Mouse (Mus musculus): ENCODE data around the gene Rhebl1. TPM values are rescaled to one million over a fixed set of nuclear protein-coding genes. Genes with fewer than 3 reads are reported as not detected.

Rhebl1 gene
- polyA plus RNA-seq, 1 experiment from 2014 or later: 17.0 TPM

GRCm38 (mm10) chr15:98868346-98869063, 25.8 kb downstream of the Rhebl1 start:
- H3K9me3 ChIP-seq (replicated peaks; ENCODE audit: control insufficient read depth, low read length): no peaks in the 10 kb centered on the region
- ATAC-seq (replicated peaks; ENCODE audit: insufficient number of reproducible peaks, low FRiP score, low TSS enrichment, low read depth): no peak
- peaks cover 14% of the 10 kb centered on the region for H3K4me1 ChIP-seq (ENCODE audit: control insufficient read depth, insufficient read depth, low read length)
- no peak overlapping the region for H3K27ac ChIP-seq (replicated peaks; ENCODE audit: low read depth, low read length)
- peaks cover 19% of the 10 kb centered on the region for H3K36me3 ChIP-seq (replicated peaks; ENCODE audit: control insufficient read depth, insufficient read depth, low read depth, low read length)
- 49% methylated on average over 11 of the region's 11 CpGs for WGBS
- H3K9ac ChIP-seq (replicated peaks; ENCODE audit: low read length): peak overlapping the region; percentile 99
- H3K4me2 ChIP-seq (ENCODE audit: low read depth, low read length): peak overlapping the region; percentile 96
- DNase-seq (ENCODE audit: low spot score): no peak
- no peaks in the 10 kb centered on the region for H3K27me3 ChIP-seq (ENCODE audit: control insufficient read depth, insufficient read depth, low read length)
- H3K4me3 ChIP-seq (ENCODE audit: low read depth, low read length): peak overlapping the region; percentile 86

DNA sequence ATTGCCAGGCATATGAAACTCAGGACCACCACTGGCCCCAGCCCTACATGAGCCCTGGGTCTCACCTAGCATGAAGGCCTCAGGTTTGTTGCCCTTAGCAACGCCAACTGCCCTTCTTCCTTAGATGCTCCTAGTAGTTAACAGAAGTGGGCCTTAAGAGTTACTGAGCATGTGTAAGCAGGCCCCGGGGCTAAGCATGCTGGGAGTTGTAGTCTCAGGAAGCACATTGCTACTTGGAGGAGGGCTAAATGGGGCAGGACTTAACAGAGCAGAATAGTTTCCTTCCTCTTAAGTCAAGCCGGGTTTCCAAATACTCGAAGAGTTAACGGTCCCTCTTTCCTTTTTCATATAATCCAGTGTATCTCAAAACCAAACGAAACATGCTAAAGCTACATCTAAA, 27.0 kb downstream of the Rhebl1 start:
- no peak overlapping the region for H3K27ac ChIP-seq (replicated peaks; ENCODE audit: low read depth, low read length)
- no peaks in the 10 kb centered on the region for H3K9me3 ChIP-seq (replicated peaks; ENCODE audit: control insufficient read depth, low read length)
- H3K4me1 ChIP-seq (ENCODE audit: control insufficient read depth, insufficient read depth, low read length): peaks cover 14% of the 10 kb centered on the region; the same call in 1 of the 2 replicates
- no peak for ATAC-seq (replicated peaks; ENCODE audit: insufficient number of reproducible peaks, low FRiP score, low TSS enrichment, low read depth)
- peak; percentile 59 for DNase-seq (ENCODE audit: low spot score)
- 72% methylated on average over 6 of the region's 6 CpGs for WGBS
- H3K36me3 ChIP-seq (replicated peaks; ENCODE audit: control insufficient read depth, insufficient read depth, low read depth, low read length): peaks cover 26% of the 10 kb centered on the region
- H3K4me2 ChIP-seq (ENCODE audit: low read depth, low read length): no peak overlapping the region
- H3K4me3 ChIP-seq (ENCODE audit: low read depth, low read length): no peak overlapping the region
- H3K27me3 ChIP-seq (ENCODE audit: control insufficient read depth, insufficient read depth, low read length): no peaks in the 10 kb centered on the region
- H3K9ac ChIP-seq (replicated peaks; ENCODE audit: low read length): no peak overlapping the region

DNA sequence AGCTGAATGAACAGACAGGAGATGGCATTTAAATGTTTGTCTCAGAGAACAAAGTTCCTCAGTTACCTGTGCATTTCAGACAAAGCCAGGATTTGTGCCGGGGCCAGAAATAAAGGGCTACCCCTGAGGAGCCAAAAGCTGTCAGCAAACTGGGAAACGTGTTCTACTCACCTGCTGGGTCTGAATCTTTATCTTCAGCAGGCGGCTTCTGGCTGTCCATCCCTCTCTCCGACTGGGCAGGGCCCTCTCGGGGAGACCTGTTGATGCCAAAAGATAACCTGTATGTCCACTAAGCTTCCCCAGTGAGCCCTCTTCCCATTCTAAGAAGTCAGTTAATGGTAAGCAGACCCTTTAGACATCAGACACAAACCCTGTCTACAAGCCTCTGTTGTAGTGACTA, 27.8 kb downstream of the Rhebl1 start:
- peaks cover 33% of the 10 kb centered on the region for H3K36me3 ChIP-seq (replicated peaks; ENCODE audit: control insufficient read depth, insufficient read depth, low read depth, low read length)
- no peak overlapping the region for H3K9ac ChIP-seq (replicated peaks; ENCODE audit: low read length)
- DNase-seq (ENCODE audit: low spot score) (no peak), ATAC-seq (replicated peaks; ENCODE audit: insufficient number of reproducible peaks, low FRiP score, low TSS enrichment, low read depth) (no peak)
- peaks cover 14% of the 10 kb centered on the region; the same call in 1 of the 2 replicates for H3K4me1 ChIP-seq (ENCODE audit: control insufficient read depth, insufficient read depth, low read length)
- H3K4me2 ChIP-seq (ENCODE audit: low read depth, low read length): no peak overlapping the region
- H3K9me3 ChIP-seq (replicated peaks; ENCODE audit: control insufficient read depth, low read length): no peaks in the 10 kb centered on the region
- no peaks in the 10 kb centered on the region for H3K27me3 ChIP-seq (ENCODE audit: control insufficient read depth, insufficient read depth, low read length)
- H3K27ac ChIP-seq (replicated peaks; ENCODE audit: low read depth, low read length): no peak overlapping the region
- 84% methylated on average over 5 of the region's 5 CpGs for WGBS
- H3K4me3 ChIP-seq (ENCODE audit: low read depth, low read length): no peak overlapping the region

GRCm38 (mm10) chr15:98865771-98866170, 28.6 kb downstream of the Rhebl1 start:
- H3K27ac ChIP-seq (replicated peaks; ENCODE audit: low read depth, low read length): no peak overlapping the region
- ATAC-seq (replicated peaks; ENCODE audit: insufficient number of reproducible peaks, low FRiP score, low TSS enrichment, low read depth) (no peak), DNase-seq (ENCODE audit: low spot score) (no peak)
- H3K9ac ChIP-seq (replicated peaks; ENCODE audit: low read length): no peak overlapping the region
- H3K4me3 ChIP-seq (ENCODE audit: low read depth, low read length): no peak overlapping the region
- WGBS: 95% methylated on average over 8 of the region's 8 CpGs
- peaks cover 37% of the 10 kb centered on the region for H3K36me3 ChIP-seq (replicated peaks; ENCODE audit: control insufficient read depth, insufficient read depth, low read depth, low read length)
- H3K27me3 ChIP-seq (ENCODE audit: control insufficient read depth, insufficient read depth, low read length): no peaks in the 10 kb centered on the region
- no peak overlapping the region for H3K4me2 ChIP-seq (ENCODE audit: low read depth, low read length)
- H3K9me3 ChIP-seq (replicated peaks; ENCODE audit: control insufficient read depth, low read length): no peaks in the 10 kb centered on the region
- H3K4me1 ChIP-seq (ENCODE audit: control insufficient read depth, insufficient read depth, low read length): peaks cover 14% of the 10 kb centered on the region; the same call in 1 of the 2 replicates

- H3K27me3 ChIP-seq (ENCODE audit: control insufficient read depth, insufficient read depth, low read length): no peaks in the 10 kb centered on the region
- ATAC-seq (replicated peaks; ENCODE audit: insufficient number of reproducible peaks, low FRiP score, low TSS enrichment, low read depth) (no peak), DNase-seq (ENCODE audit: low spot score) (no peak)
- H3K4me2 ChIP-seq (ENCODE audit: low read depth, low read length): no peak overlapping the region
- H3K4me3 ChIP-seq (ENCODE audit: low read depth, low read length): no peak overlapping the region
- no peak overlapping the region for H3K9ac ChIP-seq (replicated peaks; ENCODE audit: low read length)
- H3K4me1 ChIP-seq (ENCODE audit: control insufficient read depth, insufficient read depth, low read length): peaks cover 14% of the 10 kb centered on the region; the same call in 1 of the 2 replicates
- H3K36me3 ChIP-seq (replicated peaks; ENCODE audit: control insufficient read depth, insufficient read depth, low read depth, low read length): peaks cover 42% of the 10 kb centered on the region
- 95% methylated on average over 6 of the region's 6 CpGs for WGBS
- no peak overlapping the region for H3K27ac ChIP-seq (replicated peaks; ENCODE audit: low read depth, low read length)
- H3K9me3 ChIP-seq (replicated peaks; ENCODE audit: control insufficient read depth, low read length): no peaks in the 10 kb centered on the region
Measured at GRCm38 (mm10) chr15:98864951-98865350, 29.4 kb downstream of the Rhebl1 start.

GRCm38 (mm10) chr15:98863451-98863958, 30.8 kb downstream of the Rhebl1 start:
- H3K4me3 ChIP-seq (ENCODE audit: low read depth, low read length): no peak overlapping the region
- no peak overlapping the region for H3K9ac ChIP-seq (replicated peaks; ENCODE audit: low read length)
- ATAC-seq (replicated peaks; ENCODE audit: insufficient number of reproducible peaks, low FRiP score, low TSS enrichment, low read depth) (no peak), DNase-seq (ENCODE audit: low spot score) (no peak)
- H3K27ac ChIP-seq (replicated peaks; ENCODE audit: low read depth, low read length): no peak overlapping the region
- H3K36me3 ChIP-seq (replicated peaks; ENCODE audit: control insufficient read depth, insufficient read depth, low read depth, low read length): peaks cover 45% of the 10 kb centered on the region
- H3K27me3 ChIP-seq (ENCODE audit: control insufficient read depth, insufficient read depth, low read length): no peaks in the 10 kb centered on the region
- H3K9me3 ChIP-seq (replicated peaks; ENCODE audit: control insufficient read depth, low read length): no peaks in the 10 kb centered on the region
- H3K4me1 ChIP-seq (ENCODE audit: control insufficient read depth, insufficient read depth, low read length): peaks cover 6% of the 10 kb centered on the region; the same call in 1 of the 2 replicates
- H3K4me2 ChIP-seq (ENCODE audit: low read depth, low read length): no peak overlapping the region
- WGBS: 91% methylated on average over 12 of the region's 12 CpGs

GRCm38 (mm10) chr15:98861701-98862410, 32.5 kb downstream of the Rhebl1 start:
- WGBS: 81% methylated on average over 21 of the region's 21 CpGs
- Histone ChIP-seq H3K27ac (replicated peaks; ENCODE audit: low read depth, low read length) (no peak overlapping the region), H3K4me2 (ENCODE audit: low read depth, low read length) (no peak overlapping the region), H3K9me3 (replicated peaks; ENCODE audit: control insufficient read depth, low read length) (no peaks in the 10 kb centered on the region), H3K4me1 (ENCODE audit: control insufficient read depth, insufficient read depth, low read length) (no peaks in the 10 kb centered on the region), H3K36me3 (replicated peaks; ENCODE audit: control insufficient read depth, insufficient read depth, low read depth, low read length) (peaks cover 58% of the 10 kb centered on the region), H3K4me3 (ENCODE audit: low read depth, low read length) (no peak overlapping the region), H3K9ac (replicated peaks; ENCODE audit: low read length) (no peak overlapping the region), H3K27me3 (ENCODE audit: control insufficient read depth, insufficient read depth, low read length) (no peaks in the 10 kb centered on the region)
- DNase-seq (ENCODE audit: low spot score) (no peak), ATAC-seq (replicated peaks; ENCODE audit: insufficient number of reproducible peaks, low FRiP score, low TSS enrichment, low read depth) (no peak)

DNA sequence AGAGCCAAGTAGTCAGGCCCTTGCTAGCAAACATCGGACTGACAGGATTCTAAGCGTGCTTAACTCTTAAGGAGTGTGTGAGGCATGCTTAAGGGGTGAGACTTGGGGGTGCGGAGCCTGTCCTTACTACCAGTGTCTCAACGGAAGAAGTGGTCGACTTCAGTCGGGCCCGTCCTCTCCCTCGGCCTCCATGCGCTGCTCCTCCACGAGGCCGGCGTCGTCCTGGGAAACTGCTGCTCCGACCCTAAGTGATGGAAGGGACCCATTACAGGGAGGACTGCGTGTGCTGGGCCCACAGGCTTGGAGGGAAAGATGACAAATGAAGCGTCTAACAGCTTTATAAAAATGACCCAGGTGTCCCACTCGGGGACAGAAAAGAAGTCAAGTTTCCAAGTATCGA, 33.4 kb downstream of the Rhebl1 start:
- 95% methylated on average over 18 of the region's 18 CpGs for WGBS
- no peak overlapping the region for H3K9ac ChIP-seq (replicated peaks; ENCODE audit: low read length)
- no peak for ATAC-seq (replicated peaks; ENCODE audit: insufficient number of reproducible peaks, low FRiP score, low TSS enrichment, low read depth)

More for the DNA sequence above, 33.4 kb downstream of the Rhebl1 start:
- H3K4me2 ChIP-seq (ENCODE audit: low read depth, low read length): no peak overlapping the region
- no peaks in the 10 kb centered on the region for H3K4me1 ChIP-seq (ENCODE audit: control insufficient read depth, insufficient read depth, low read length)
- no peaks in the 10 kb centered on the region for H3K27me3 ChIP-seq (ENCODE audit: control insufficient read depth, insufficient read depth, low read length)
- H3K27ac ChIP-seq (replicated peaks; ENCODE audit: low read depth, low read length): no peak overlapping the region
- peaks cover 60% of the 10 kb centered on the region for H3K36me3 ChIP-seq (replicated peaks; ENCODE audit: control insufficient read depth, insufficient read depth, low read depth, low read length)
- DNase-seq (ENCODE audit: low spot score): no peak
- H3K4me3 ChIP-seq (ENCODE audit: low read depth, low read length): no peak overlapping the region
- H3K9me3 ChIP-seq (replicated peaks; ENCODE audit: control insufficient read depth, low read length): no peaks in the 10 kb centered on the region
